Mouse (Mus musculus): ENCODE measurements around the gene Exoc6b. TPM values are rescaled to one million over a fixed set of nuclear protein-coding genes. Genes with fewer than 3 reads are reported as not detected.

Exoc6b gene
- 25.0 and 30.8 TPM in 2 replicates for polyA plus RNA-seq (2015; fragmentation: Nextera tagmentation; extraction: Ambion mirVana)

GRCm38 (mm10) chr6:85069023-85069985 lies at the start of gene Exoc6b:
Exoc6b (minus strand) TSS chr6:85069513.

GRCm38 (mm10) chr6:84593693-84594092 lies 475.6 kb downstream of the Exoc6b start, which contains the start of gene Cyp26b1:
Cyp26b1 (minus strand) TSS chr6:84593908.

Other genes starting within 250 kb of the Exoc6b start
- gene Spr, start 68.3 kb upstream of the Exoc6b start, polyA plus RNA-seq (2015; fragmentation: Nextera tagmentation; extraction: Ambion mirVana), result 41.0 and 41.3 TPM in 2 replicates
- gene Emx1, start 117.9 kb upstream of the Exoc6b start, polyA plus RNA-seq (2015; fragmentation: Nextera tagmentation; extraction: Ambion mirVana), result not detected in 2 replicates